Mouse (Mus musculus): Measurements from ENCODE around the gene Urgcp.

DNA sequence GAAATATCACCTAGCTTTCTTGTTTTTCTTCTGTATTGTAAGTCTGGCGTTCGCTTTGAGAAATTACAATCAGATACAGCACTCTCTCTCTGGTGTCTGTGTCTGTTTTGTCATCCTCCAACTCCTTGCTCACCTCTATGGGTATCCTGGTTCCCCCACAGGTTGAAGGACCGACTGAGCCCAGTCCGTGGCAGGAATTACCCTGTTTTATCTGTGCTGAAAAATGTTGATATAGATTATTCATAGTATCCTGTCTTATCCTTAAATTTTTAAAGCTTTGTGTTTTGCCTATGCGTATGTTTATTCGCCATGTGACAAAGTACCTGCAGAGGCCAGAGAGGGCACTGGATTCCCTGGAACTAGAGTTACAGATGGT is 59.2 kb downstream of the Urgcp start:
- TF ChIP-seq CTCF (conservative IDR thresholded peaks at IDR 0.05; ENCODE audit: insufficient read depth, insufficient read length, low read depth, low read length): no peak
- no peak for TF ChIP-seq POLR2A (IDR thresholded peaks at IDR 0.05; ENCODE audit: low read depth, low read length)

Data from kidney, adult 2 months (tissue).